Mouse (Mus musculus): Measurements from ENCODE around the gene Cfap299.
"Not testable (repeated sequence)": the region's sequence is repeated elsewhere in the genome, so short reads cannot be mapped to it uniquely, and the experiment has no call there.

Cfap299 gene

GRCm38 (mm10) chr5:98575471-98575834, 246.3 kb downstream of the Cfap299 start:
- Histone ChIP-seq H3K9me3 (ENCODE audit: low read length) (no peaks in the 10 kb centered on the region), H3K4me3 (replicated peaks; ENCODE audit: low read length) (no peak overlapping the region), H3K4me1 (replicated peaks; ENCODE audit: low read depth, low read length) (no peaks in the 10 kb centered on the region), H3K27me3 (ENCODE audit: insufficient read depth, low read length) (no peaks in the 10 kb centered on the region), H3K36me3 (ENCODE audit: insufficient read depth, low read length) (no peaks in the 10 kb centered on the region)
- TF ChIP-seq POU5F1 (IDR thresholded peaks at IDR 0.05; ENCODE audit: borderline replicate concordance, low read length) (no peak), CTCF (conservative IDR thresholded peaks at IDR 0.05; ENCODE audit: low read length) (no peak), NANOG (IDR thresholded peaks at IDR 0.05; ENCODE audit: borderline replicate concordance, low read length) (no peak)

GRCm38 (mm10) chr5:98576538-98576937, 247.4 kb downstream of the Cfap299 start:
- H3K9me3 ChIP-seq (ENCODE audit: low read length); H3K4me3 ChIP-seq (replicated peaks; ENCODE audit: low read length); H3K4me1 ChIP-seq (replicated peaks; ENCODE audit: low read depth, low read length); H3K27me3 ChIP-seq (ENCODE audit: insufficient read depth, low read length); H3K36me3 ChIP-seq (ENCODE audit: insufficient read depth, low read length): not testable (repeated sequence)

- no peaks in the 10 kb centered on the region for H3K27me3 ChIP-seq (ENCODE audit: insufficient read depth, low read length)
- TF ChIP-seq POU5F1 (IDR thresholded peaks at IDR 0.05; ENCODE audit: borderline replicate concordance, low read length), result no peak
- H3K9me3 ChIP-seq (ENCODE audit: low read length), result no peaks in the 10 kb centered on the region
- no peaks in the 10 kb centered on the region for H3K36me3 ChIP-seq (ENCODE audit: insufficient read depth, low read length)
- no peak overlapping the region for H3K4me3 ChIP-seq (replicated peaks; ENCODE audit: low read length)
- no peaks in the 10 kb centered on the region for H3K4me1 ChIP-seq (replicated peaks; ENCODE audit: low read depth, low read length)
Observed at GRCm38 (mm10) chr5:98578398-98578797, 249.3 kb downstream of the Cfap299 start.

- Histone ChIP-seq H3K36me3 (ENCODE audit: insufficient read depth, low read length) (no peaks in the 10 kb centered on the region), H3K9me3 (ENCODE audit: low read length) (no peaks in the 10 kb centered on the region), H3K4me1 (replicated peaks; ENCODE audit: low read depth, low read length) (no peaks in the 10 kb centered on the region), H3K27me3 (ENCODE audit: insufficient read depth, low read length) (no peaks in the 10 kb centered on the region), H3K4me3 (replicated peaks; ENCODE audit: low read length) (no peak overlapping the region)
- TF ChIP-seq POU5F1 (IDR thresholded peaks at IDR 0.05; ENCODE audit: borderline replicate concordance, low read length) (no peak), NANOG (IDR thresholded peaks at IDR 0.05; ENCODE audit: borderline replicate concordance, low read length) (no peak), CTCF (conservative IDR thresholded peaks at IDR 0.05; ENCODE audit: low read length) (no peak)
Observed at GRCm38 (mm10) chr5:98580811-98581210, 251.7 kb downstream of the Cfap299 start.

GRCm38 (mm10) chr5:98582051-98582450, 252.9 kb downstream of the Cfap299 start:
- Histone ChIP-seq H3K4me1 (replicated peaks; ENCODE audit: low read depth, low read length) (no peaks in the 10 kb centered on the region), H3K36me3 (ENCODE audit: insufficient read depth, low read length) (no peaks in the 10 kb centered on the region), H3K27me3 (ENCODE audit: insufficient read depth, low read length) (no peaks in the 10 kb centered on the region), H3K9me3 (ENCODE audit: low read length) (no peaks in the 10 kb centered on the region), H3K4me3 (replicated peaks; ENCODE audit: low read length) (no peak overlapping the region)
- TF ChIP-seq NANOG (IDR thresholded peaks at IDR 0.05; ENCODE audit: borderline replicate concordance, low read length) (no peak), POU5F1 (IDR thresholded peaks at IDR 0.05; ENCODE audit: borderline replicate concordance, low read length) (no peak), CTCF (conservative IDR thresholded peaks at IDR 0.05; ENCODE audit: low read length) (no peak)

- H3K4me1 ChIP-seq (replicated peaks; ENCODE audit: low read depth, low read length), result no peaks in the 10 kb centered on the region
- H3K36me3 ChIP-seq (ENCODE audit: insufficient read depth, low read length), result no peaks in the 10 kb centered on the region
- no peaks in the 10 kb centered on the region for H3K27me3 ChIP-seq (ENCODE audit: insufficient read depth, low read length)
- TF ChIP-seq CTCF (conservative IDR thresholded peaks at IDR 0.05; ENCODE audit: low read length) (no peak), POU5F1 (IDR thresholded peaks at IDR 0.05; ENCODE audit: borderline replicate concordance, low read length) (no peak), NANOG (IDR thresholded peaks at IDR 0.05; ENCODE audit: borderline replicate concordance, low read length) (no peak)
- H3K4me3 ChIP-seq (replicated peaks; ENCODE audit: low read length), result no peak overlapping the region
- H3K9me3 ChIP-seq (ENCODE audit: low read length), result no peaks in the 10 kb centered on the region
Observed at GRCm38 (mm10) chr5:98585915-98586314, 256.8 kb downstream of the Cfap299 start.

- no peak for TF ChIP-seq POU5F1 (IDR thresholded peaks at IDR 0.05; ENCODE audit: borderline replicate concordance, low read length)
- TF ChIP-seq NANOG (IDR thresholded peaks at IDR 0.05; ENCODE audit: borderline replicate concordance, low read length), result no peak
- TF ChIP-seq CTCF (conservative IDR thresholded peaks at IDR 0.05; ENCODE audit: low read length), result no peak
- Histone ChIP-seq H3K4me3 (replicated peaks; ENCODE audit: low read length) (no peak overlapping the region), H3K9me3 (ENCODE audit: low read length) (no peaks in the 10 kb centered on the region), H3K36me3 (ENCODE audit: insufficient read depth, low read length) (no peaks in the 10 kb centered on the region), H3K27me3 (ENCODE audit: insufficient read depth, low read length) (no peaks in the 10 kb centered on the region), H3K4me1 (replicated peaks; ENCODE audit: low read depth, low read length) (no peaks in the 10 kb centered on the region)
Observed at GRCm38 (mm10) chr5:98613511-98613910, 284.4 kb downstream of the Cfap299 start.

GRCm38 (mm10) chr5:98616902-98617301, 287.8 kb downstream of the Cfap299 start:
- no peaks in the 10 kb centered on the region for H3K4me1 ChIP-seq (replicated peaks; ENCODE audit: low read depth, low read length)

GRCm38 (mm10) chr5:98617416-98617815, 288.3 kb downstream of the Cfap299 start:
- TF ChIP-seq POU5F1 (IDR thresholded peaks at IDR 0.05; ENCODE audit: borderline replicate concordance, low read length) (no peak), CTCF (conservative IDR thresholded peaks at IDR 0.05; ENCODE audit: low read length) (no peak), NANOG (IDR thresholded peaks at IDR 0.05; ENCODE audit: borderline replicate concordance, low read length) (no peak)
- H3K36me3 ChIP-seq (ENCODE audit: insufficient read depth, low read length), result no peaks in the 10 kb centered on the region
- no peak overlapping the region for H3K4me3 ChIP-seq (replicated peaks; ENCODE audit: low read length)

More at GRCm38 (mm10) chr5:98616902-98617301, 287.8 kb downstream of the Cfap299 start:
- TF ChIP-seq NANOG (IDR thresholded peaks at IDR 0.05; ENCODE audit: borderline replicate concordance, low read length) (no peak), CTCF (conservative IDR thresholded peaks at IDR 0.05; ENCODE audit: low read length) (no peak), POU5F1 (IDR thresholded peaks at IDR 0.05; ENCODE audit: borderline replicate concordance, low read length) (no peak)
- H3K9me3 ChIP-seq (ENCODE audit: low read length), result no peaks in the 10 kb centered on the region
- no peaks in the 10 kb centered on the region for H3K36me3 ChIP-seq (ENCODE audit: insufficient read depth, low read length)
- H3K27me3 ChIP-seq (ENCODE audit: insufficient read depth, low read length), result no peaks in the 10 kb centered on the region
- H3K4me3 ChIP-seq (replicated peaks; ENCODE audit: low read length), result no peak overlapping the region

More at GRCm38 (mm10) chr5:98617416-98617815, 288.3 kb downstream of the Cfap299 start:
- Histone ChIP-seq H3K9me3 (ENCODE audit: low read length) (no peaks in the 10 kb centered on the region), H3K4me1 (replicated peaks; ENCODE audit: low read depth, low read length) (no peaks in the 10 kb centered on the region), H3K27me3 (ENCODE audit: insufficient read depth, low read length) (no peaks in the 10 kb centered on the region)
